Mouse (Mus musculus): ENCODE results near the gene Neu3. TPM values are rescaled to one million over a fixed set of nuclear protein-coding genes. Genes with fewer than 3 reads are reported as not detected.

The Neu3 gene
- polyA plus RNA-seq, 1 experiment from 2014 or later: 2.5 TPM

DNA sequence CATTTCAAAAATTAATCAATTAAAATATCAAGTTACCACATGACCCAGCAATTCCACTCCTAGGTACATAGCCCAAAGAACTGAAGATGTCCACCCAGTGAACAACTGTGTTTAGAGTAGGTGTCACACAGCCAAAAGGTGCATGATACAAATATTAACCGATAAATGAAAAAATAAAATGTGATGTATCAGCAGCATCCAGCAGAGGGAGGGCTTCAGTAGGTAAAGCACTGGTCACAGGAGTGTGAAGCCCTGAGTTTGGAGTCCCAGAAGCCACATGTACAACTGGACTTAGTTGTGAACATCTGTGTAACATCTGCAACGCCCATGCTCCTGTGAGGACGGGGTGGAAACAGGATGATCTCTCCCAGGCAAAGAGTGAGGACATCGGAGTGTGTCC is 26.1 kb upstream of the Neu3 start:
- Histone ChIP-seq H3K27ac (no peak overlapping the region), H3K4me2 (ENCODE audit: low read length) (no peak overlapping the region), H3K4me1 (replicated peaks; ENCODE audit: insufficient read depth, low read length) (peaks cover 8% of the 10 kb centered on the region), H3K9ac (ENCODE audit: low read depth, low read length) (no peak overlapping the region), H3K9me3 (replicated peaks; ENCODE audit: low read length) (no peaks in the 10 kb centered on the region), H3K27me3 (ENCODE audit: insufficient read depth, low read length) (no peaks in the 10 kb centered on the region), H3K4me3 (replicated peaks; ENCODE audit: low read depth, low read length) (no peak overlapping the region), H3K36me3 (ENCODE audit: insufficient read depth, low read length) (0 out of 2 replicates have a peak, but pooled peaks cover 10% of the 10 kb centered on the region)
- no peak for ATAC-seq (replicated peaks; ENCODE audit: low FRiP score, low read depth)
- 77% methylated on average over 4 of the region's 4 CpGs for WGBS
- peak; percentile 55; the same call in 1 of the 2 replicates for TF ChIP-seq CTCF (IDR thresholded peaks at IDR 0.05; ENCODE audit: low read depth)
- DNase-seq (ENCODE audit: low spot score): no peak

- no peak for DNase-seq (ENCODE audit: low spot score)
- TF ChIP-seq CTCF (IDR thresholded peaks at IDR 0.05; ENCODE audit: low read depth): peak; percentile 43; the same call in 1 of the 2 replicates
- Histone ChIP-seq H3K4me2 (ENCODE audit: low read length) (no peak overlapping the region), H3K9ac (ENCODE audit: low read depth, low read length) (no peak overlapping the region), H3K27ac (no peak overlapping the region), H3K9me3 (replicated peaks; ENCODE audit: low read length) (no peaks in the 10 kb centered on the region), H3K36me3 (ENCODE audit: insufficient read depth, low read length) (peaks cover 13% of the 10 kb centered on the region; the same call in 1 of the 2 replicates), H3K4me3 (replicated peaks; ENCODE audit: low read depth, low read length) (no peak overlapping the region), H3K4me1 (replicated peaks; ENCODE audit: insufficient read depth, low read length) (peaks cover 8% of the 10 kb centered on the region), H3K27me3 (ENCODE audit: insufficient read depth, low read length) (no peaks in the 10 kb centered on the region)
- ATAC-seq (replicated peaks; ENCODE audit: low FRiP score, low read depth): no peak
- 52% methylated on average over 7 of the region's 7 CpGs for WGBS
Measured at GRCm38 (mm10) chr7:99853350-99853749, 25.1 kb upstream of the Neu3 start.

- Histone ChIP-seq H3K36me3 (ENCODE audit: insufficient read depth, low read length) (peaks cover 24% of the 10 kb centered on the region; the same call in 1 of the 2 replicates), H3K27ac (no peak overlapping the region), H3K4me3 (replicated peaks; ENCODE audit: low read depth, low read length) (no peak overlapping the region), H3K9ac (ENCODE audit: low read depth, low read length) (no peak overlapping the region), H3K4me2 (ENCODE audit: low read length) (no peak overlapping the region), H3K4me1 (replicated peaks; ENCODE audit: insufficient read depth, low read length) (no peaks in the 10 kb centered on the region; the same call in 1 of the 2 replicates), H3K9me3 (replicated peaks; ENCODE audit: low read length) (no peaks in the 10 kb centered on the region), H3K27me3 (ENCODE audit: insufficient read depth, low read length) (no peaks in the 10 kb centered on the region)
- TF ChIP-seq CTCF (IDR thresholded peaks at IDR 0.05; ENCODE audit: low read depth): no peak
- ATAC-seq (replicated peaks; ENCODE audit: low FRiP score, low read depth) (no peak), DNase-seq (ENCODE audit: low spot score) (no peak)
- WGBS: 89% methylated on average over 6 of the region's 6 CpGs
Measured at GRCm38 (mm10) chr7:99851618-99852017, 23.4 kb upstream of the Neu3 start.

GRCm38 (mm10) chr7:99851121-99851520 is 22.9 kb upstream of the Neu3 start:
- Histone ChIP-seq H3K9me3 (replicated peaks; ENCODE audit: low read length) (no peaks in the 10 kb centered on the region), H3K4me1 (replicated peaks; ENCODE audit: insufficient read depth, low read length) (no peaks in the 10 kb centered on the region; the same call in 1 of the 2 replicates), H3K4me2 (ENCODE audit: low read length) (no peak overlapping the region), H3K4me3 (replicated peaks; ENCODE audit: low read depth, low read length) (no peak overlapping the region), H3K27me3 (ENCODE audit: insufficient read depth, low read length) (no peaks in the 10 kb centered on the region), H3K36me3 (ENCODE audit: insufficient read depth, low read length) (peaks cover 26% of the 10 kb centered on the region; the same call in 1 of the 2 replicates), H3K27ac (no peak overlapping the region), H3K9ac (ENCODE audit: low read depth, low read length) (no peak overlapping the region)
- no peak for DNase-seq (ENCODE audit: low spot score)
- no peak for TF ChIP-seq CTCF (IDR thresholded peaks at IDR 0.05; ENCODE audit: low read depth)
- WGBS: 65% methylated on average over 1 of the region's 1 CpGs
- ATAC-seq (replicated peaks; ENCODE audit: low FRiP score, low read depth): no peak

- H3K36me3 ChIP-seq (ENCODE audit: insufficient read depth, low read length): peaks cover 27% of the 10 kb centered on the region; the same call in 1 of the 2 replicates
- no peaks in the 10 kb centered on the region for H3K27me3 ChIP-seq (ENCODE audit: insufficient read depth, low read length)
- DNase-seq (ENCODE audit: low spot score): no peak
- ATAC-seq (replicated peaks; ENCODE audit: low FRiP score, low read depth): no peak
- H3K27ac ChIP-seq: no peak overlapping the region
- H3K4me1 ChIP-seq (replicated peaks; ENCODE audit: insufficient read depth, low read length): no peaks in the 10 kb centered on the region
- TF ChIP-seq CTCF (IDR thresholded peaks at IDR 0.05; ENCODE audit: low read depth): no peak
- no peaks in the 10 kb centered on the region for H3K9me3 ChIP-seq (replicated peaks; ENCODE audit: low read length)
- H3K4me2 ChIP-seq (ENCODE audit: low read length): no peak overlapping the region
- WGBS: 86% methylated on average over 5 of the region's 5 CpGs
- no peak overlapping the region for H3K4me3 ChIP-seq (replicated peaks; ENCODE audit: low read depth, low read length)
- H3K9ac ChIP-seq (ENCODE audit: low read depth, low read length): no peak overlapping the region
Measured at GRCm38 (mm10) chr7:99850534-99850933, 22.3 kb upstream of the Neu3 start.

DNA sequence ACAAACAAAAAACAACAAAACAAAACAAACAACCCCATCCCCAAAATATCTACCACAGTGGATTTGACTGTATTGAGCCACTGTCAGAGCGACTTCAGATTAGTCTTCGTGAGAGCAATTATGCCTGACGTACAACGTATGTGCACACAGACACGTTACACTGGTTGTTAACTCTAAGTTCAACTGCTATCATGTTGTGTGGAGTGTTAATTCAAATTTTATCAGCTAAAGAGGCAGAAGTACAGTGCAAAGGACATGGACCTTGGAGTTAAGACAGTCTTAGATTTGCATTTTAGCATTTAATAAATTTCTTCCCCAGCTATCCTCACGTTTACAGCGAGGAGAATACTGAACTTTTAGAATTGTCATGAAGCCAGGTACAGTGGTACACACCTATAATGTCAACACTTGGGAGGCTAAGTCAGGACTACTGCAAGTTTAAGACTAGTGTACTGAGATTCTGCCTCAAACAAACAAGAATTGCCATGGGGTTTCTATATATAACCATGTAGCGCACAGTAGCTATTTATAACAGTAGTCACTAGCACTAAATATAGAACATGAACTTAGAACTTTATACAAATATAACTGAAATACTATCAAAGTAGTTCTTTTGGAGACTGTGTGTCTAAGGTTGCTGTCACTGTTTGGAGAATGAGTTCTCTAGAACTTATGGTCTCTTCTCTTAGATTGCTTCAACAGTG is 17.5 kb upstream of the Neu3 start:
- DNase-seq (ENCODE audit: low spot score) (no peak), ATAC-seq (replicated peaks; ENCODE audit: low FRiP score, low read depth) (no peak)
- no peaks in the 10 kb centered on the region for H3K27me3 ChIP-seq (ENCODE audit: insufficient read depth, low read length)
- H3K27ac ChIP-seq: no peak overlapping the region
- H3K36me3 ChIP-seq (ENCODE audit: insufficient read depth, low read length): peaks cover 48% of the 10 kb centered on the region; the same call in 1 of the 2 replicates
- no peak overlapping the region for H3K4me3 ChIP-seq (replicated peaks; ENCODE audit: low read depth, low read length)
- no peak overlapping the region for H3K9ac ChIP-seq (ENCODE audit: low read depth, low read length)
- no peak for TF ChIP-seq CTCF (IDR thresholded peaks at IDR 0.05; ENCODE audit: low read depth)
- 95% methylated on average over 8 of the region's 8 CpGs for WGBS
- no peak overlapping the region for H3K4me2 ChIP-seq (ENCODE audit: low read length)
- no peaks in the 10 kb centered on the region for H3K9me3 ChIP-seq (replicated peaks; ENCODE audit: low read length)
- no peaks in the 10 kb centered on the region for H3K4me1 ChIP-seq (replicated peaks; ENCODE audit: insufficient read depth, low read length)

Data from kidney, postnatal 0 days (tissue).